Mouse (Mus musculus) c-Kit-positive CD71-positive TER-119-positive erythroid progenitor cells, embryonic 14.5 days (primary cell): ENCODE data around the gene Ccdc47.
"Not testable (repeated sequence)": the region's sequence is repeated elsewhere in the genome, so short reads cannot be mapped to it uniquely, and the experiment has no call there.

Experiments used
- DNase-seq: peaks from one replicate; pipeline ENCODE4 v3.0.0-alpha.2; 2013; ENCODE audit warnings: low spot score

Gene Ccdc47

DNA sequence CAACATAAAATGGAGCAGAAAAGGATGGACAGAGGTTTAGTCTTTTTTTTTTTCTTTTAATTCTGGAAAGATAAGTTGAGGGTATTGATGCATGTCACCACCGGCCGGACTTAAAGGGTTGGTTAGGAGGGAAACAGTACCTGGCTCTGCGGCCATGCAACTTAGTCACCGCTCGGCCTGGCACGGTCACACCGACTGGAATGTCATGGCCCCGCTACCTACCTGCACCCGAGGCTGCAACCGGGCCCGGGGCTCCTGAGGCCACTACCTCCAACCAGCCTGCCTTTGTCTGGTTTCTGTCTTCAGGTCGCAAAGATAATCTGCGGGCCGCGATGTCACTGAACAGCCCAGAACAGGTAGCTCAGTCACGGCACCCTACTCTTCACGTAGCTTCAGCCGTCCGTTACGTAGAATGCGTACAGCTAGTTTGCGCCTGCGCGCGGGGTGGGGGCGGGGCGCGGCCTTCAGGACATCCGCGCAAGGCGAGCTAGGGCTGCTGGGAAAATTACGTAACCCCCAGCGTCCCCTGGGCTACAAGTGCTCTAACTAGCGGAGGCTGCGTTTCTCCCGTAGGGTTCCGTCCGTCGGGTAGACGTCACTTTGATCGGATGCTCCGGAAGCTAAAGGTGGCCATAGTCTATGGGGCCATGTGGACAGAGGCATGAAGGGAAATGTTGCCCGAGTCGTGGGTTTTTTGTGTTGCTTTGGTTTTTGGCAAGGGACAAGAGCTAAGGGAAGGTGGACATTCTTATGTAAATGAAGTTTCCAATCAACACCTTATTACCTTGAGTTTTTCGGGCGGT lies at the start of gene Ccdc47:
Gene Ccdc47 (minus strand): TSS at position 418 of the 803 bp plus-strand sequence.
- peak; percentile 96 for DNase-seq

GRCm38 (mm10) chr11:106265570-106265969 lies 49.4 kb upstream of the Ccdc47 start:
- DNase-seq: no peak

DNA sequence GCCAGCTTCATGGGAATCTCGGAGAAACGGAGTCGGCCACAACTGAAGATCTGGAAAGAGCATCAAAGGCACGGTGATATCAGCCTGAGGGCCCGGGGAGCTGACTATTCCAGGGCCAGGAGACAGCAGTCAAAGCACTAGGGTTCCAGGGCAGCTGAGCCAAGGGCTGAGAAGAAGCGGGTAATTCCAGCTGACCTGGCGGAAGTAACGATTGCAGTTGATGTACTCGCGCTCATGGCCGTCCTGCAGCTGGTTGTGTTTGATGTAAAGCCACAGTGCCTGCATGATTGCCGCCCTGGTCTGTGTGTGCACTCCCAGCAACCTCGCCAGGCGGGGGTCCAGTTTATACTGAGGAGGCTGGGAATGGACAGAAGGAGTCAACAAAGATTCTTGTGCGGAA lies 48.8 kb upstream of the Ccdc47 start:
- no peak for DNase-seq

GRCm38 (mm10) chr11:106263963-106264362 lies 47.8 kb upstream of the Ccdc47 start:
- no peak for DNase-seq

DNA sequence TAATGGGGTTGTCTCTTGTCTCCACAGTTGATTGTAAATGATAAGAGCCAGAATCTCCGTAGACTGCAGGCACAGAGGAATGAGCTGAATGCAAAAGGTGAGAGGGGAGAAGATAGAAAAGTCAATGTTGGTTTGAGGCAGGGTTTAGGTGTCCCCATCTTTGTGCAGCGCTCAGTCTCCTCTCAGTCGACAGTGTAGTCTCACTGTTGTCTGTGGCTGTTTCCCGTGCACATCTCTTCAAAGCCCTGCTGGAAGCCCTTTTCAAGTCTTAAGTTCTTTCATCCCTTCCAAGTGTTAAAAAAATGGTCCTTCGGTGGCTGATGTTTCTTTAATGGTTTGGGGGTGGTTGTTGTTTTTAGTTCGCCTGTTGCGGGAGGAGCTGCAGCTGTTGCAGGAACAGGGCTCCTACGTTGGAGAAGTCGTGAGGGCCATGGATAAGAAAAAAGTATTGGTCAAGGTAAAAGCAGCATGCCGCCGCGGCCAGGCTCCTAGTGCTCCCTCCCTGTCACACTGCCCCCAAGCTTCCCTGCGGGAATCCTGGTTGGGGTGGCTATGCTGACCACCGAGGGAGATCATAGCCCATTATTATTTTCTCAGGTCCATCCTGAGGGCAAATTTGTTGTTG lies 44.8 kb upstream of the Ccdc47 start:
- no peak for DNase-seq

DNA sequence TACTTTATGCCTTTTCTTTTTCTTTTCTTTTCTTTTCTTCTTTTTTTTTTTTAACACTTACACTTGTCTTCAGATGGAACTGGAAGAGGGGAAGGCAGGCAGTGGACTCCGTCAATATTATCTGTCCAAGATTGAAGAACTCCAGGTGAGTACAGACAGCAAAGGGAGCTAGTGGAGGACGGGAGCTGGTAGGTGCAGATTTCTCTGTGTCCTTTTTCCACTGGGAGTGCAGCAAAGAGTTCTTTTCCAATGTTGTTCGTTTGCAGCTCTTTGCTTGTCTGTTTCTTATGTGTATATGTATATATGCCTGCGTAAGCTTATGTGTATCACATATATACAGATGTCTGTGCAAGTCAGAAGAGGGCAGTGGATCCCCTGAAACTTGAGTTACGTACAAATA lies 40.6 kb upstream of the Ccdc47 start:
- no peak for DNase-seq

- DNase-seq: peak; percentile 97
These were observed 39.7 kb upstream of the Ccdc47 start, which contains the start of the genes Ftsj3 and Psmc5 for GRCm38 (mm10) chr11:106255685-106256451. Gene Ftsj3, minus strand, starts transcription at chr11:106256079. Gene Psmc5, plus strand, starts transcription at chr11:106256154.

DNA sequence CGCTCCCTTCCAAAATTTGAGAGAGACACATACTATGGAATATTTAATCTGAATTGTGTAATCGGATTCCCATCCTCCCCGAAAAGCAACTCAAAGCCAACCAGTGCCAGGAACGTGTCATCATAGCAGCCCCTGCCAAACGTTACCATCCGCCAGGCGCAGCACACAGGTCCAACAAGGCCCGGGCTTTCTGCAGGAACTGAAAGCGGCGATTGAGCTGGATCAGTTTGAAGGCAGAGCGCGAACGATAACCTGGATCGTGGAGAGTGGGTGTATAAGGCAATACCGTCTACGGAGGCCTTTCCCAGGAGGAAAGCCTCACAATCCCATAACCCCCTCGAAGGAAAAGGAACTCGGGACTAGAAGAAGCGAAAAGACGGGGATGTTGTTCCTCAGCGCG lies 39.0 kb upstream of the Ccdc47 start:
- no peak for DNase-seq

DNA sequence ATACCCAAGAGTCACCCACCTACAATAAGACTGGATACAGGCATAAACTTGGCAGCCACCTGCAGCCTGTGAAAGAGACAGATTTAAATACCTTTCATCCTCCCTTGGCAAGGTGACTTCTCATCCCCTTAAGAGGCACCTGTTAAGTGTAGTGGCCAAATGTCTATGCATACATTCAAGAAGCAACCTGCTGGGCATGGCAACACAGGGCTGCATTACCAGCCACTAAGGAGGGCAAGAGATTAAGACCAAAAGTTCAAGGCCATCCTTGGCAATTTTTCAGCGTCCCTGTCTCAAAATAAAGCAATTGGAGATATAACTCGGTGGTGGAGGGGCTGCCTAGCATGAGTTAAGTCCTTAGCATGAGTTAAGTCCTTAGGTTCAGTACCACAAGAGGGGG lies 38.6 kb upstream of the Ccdc47 start:
- DNase-seq: no peak

GRCm38 (mm10) chr11:106249326-106249725 lies 33.2 kb upstream of the Ccdc47 start:
- DNase-seq: no peak

- DNase-seq: no peak
These were observed 30.7 kb upstream of the Ccdc47 start for GRCm38 (mm10) chr11:106246834-106247233.

DNA sequence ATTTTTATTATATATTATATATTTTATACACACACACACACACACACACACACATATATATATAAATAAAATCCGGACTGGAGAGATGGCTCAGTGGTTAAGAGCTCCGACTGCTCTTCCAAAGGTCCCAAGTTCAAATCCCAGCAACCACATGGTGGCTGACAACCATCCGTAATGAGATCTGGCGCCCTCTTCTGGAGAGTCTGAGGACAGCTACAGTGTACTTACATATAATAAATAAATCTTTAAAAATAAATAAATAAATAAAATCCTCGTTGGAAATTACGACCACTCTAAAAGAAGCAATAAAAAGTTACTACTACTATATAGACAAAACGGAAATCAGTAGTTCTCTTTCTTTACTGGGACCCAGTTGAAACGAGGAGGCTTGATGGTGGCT lies 17.8 kb upstream of the Ccdc47 start:
- DNase-seq: not testable (repeated sequence)

DNA sequence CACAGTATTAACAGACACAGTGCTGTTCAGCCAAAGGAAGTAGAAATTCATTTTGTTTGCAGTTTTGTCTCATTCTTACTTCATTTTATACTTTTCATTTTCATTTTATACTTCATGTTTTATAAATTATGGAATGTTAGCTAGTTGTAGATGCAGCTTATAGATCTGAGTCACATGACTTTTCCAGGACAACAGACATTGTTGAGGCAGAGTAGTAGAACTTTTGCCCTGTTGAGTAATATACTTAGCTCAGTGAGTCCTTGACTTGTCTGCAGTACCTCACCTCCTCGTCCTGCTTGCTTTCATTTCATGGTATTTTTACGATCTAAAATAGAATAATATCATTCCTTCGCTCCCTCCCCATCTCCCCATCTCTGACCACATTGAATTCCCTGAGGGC lies 4.5 kb upstream of the Ccdc47 start:
- no peak for DNase-seq

GRCm38 (mm10) chr11:106216730-106217490 lies 766 bp upstream of the Ccdc47 start, which contains the start of gene Ddx42:
Gene Ddx42, plus strand, starts transcription at chr11:106216926.
- peak; percentile 93 for DNase-seq

DNA sequence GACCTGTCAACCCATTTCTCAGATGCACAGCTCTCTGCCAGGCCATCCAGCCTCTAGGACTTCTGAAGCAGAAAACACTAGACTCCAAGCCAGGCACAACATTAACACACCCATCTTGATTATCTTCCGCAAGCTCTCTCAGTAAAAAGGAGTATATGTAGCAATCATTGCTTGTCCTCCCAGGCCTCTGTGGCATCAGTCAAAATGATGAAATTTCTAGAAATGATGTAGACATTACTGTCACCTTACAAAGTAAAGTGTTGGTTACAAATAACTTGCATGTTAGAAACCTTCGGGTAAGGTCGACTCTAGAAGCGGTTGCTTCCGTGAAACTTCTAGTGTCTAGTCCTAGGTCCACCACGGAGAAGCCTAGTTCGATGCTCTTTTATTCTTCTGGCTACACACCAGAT lies 689 bp downstream of the Ccdc47 start:
- DNase-seq: peak; percentile 27

GRCm38 (mm10) chr11:106214856-106215255 lies 1.3 kb downstream of the Ccdc47 start:
- DNase-seq: no peak

DNA sequence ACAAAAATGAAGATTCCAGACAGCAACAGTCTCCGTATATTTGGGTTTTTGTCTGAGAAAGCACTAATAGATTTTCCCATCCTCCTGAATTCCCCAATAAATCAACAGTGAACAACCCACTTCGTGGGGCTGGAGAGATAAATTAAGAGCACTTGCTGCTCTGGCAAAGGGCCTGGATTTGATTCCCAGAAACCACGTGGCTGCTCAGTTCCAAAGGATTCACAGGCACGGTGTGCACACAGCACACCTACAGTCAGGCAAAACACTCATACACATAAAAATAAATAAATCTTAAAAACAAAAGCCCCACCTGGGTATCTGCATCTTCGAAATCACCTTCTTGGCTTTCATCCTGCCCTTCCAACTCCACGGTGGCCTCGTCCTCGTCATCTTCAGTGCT lies 3.4 kb downstream of the Ccdc47 start:
- DNase-seq: no peak

DNA sequence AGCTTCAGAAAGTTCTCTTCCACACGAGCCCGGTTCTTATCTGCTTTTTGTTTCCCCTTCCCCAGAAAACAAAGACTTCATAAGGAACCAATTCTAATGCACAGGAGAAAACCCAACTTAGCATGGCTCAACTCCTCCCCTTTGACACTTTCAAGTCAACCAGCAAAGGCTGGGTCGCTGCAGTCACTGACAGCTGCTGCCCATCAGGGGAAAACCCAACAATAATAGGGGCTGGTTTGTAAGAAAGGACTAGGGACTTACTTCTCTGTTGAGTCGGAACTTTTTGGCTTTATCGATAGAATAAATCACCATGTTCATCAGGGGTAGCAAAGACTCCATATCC lies 14.1 kb downstream of the Ccdc47 start, which contains the start of gene Strada:
Gene Strada (minus strand): TSS at position 46 of the 343 bp plus-strand sequence.
- no peak for DNase-seq

DNA sequence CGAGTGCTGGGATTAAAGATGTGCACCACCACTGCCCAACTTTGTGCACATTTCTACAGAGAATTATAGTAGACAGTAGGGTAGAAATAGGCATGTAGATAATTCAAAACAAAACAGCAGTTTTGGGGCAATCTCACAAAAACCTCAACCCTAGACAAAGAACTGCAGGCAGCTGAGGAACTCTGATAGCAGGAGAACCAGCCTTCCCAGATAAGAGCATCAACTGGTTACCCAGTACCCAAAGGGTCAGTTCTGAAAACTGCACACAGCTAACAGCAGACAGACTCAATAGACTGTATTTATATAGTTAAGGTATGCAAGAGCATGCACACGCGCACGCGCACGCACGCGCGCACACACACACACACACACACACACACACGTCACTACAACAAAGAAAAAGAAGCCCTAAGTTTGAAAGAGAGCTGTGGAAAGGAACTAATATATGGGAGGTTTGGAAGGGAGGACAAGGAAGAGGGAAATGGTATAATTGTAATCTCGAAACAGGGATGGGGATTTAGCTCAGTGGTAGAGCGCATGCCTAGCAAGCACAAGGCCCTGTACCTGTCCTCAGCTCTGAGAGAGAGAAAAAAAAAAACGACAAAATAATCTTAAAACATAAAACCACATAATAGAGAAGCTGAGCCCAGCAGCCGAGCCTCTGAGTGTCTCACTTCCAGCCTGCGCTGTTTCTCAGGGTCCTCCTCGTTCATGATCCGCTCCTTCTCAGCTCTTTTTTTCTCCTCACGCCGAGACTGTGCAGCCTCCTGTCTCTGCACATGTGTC lies 14.6 kb downstream of the Ccdc47 start:
- DNase-seq: no peak

GRCm38 (mm10) chr11:106200756-106201155 lies 15.4 kb downstream of the Ccdc47 start:
- DNase-seq: no peak

DNA sequence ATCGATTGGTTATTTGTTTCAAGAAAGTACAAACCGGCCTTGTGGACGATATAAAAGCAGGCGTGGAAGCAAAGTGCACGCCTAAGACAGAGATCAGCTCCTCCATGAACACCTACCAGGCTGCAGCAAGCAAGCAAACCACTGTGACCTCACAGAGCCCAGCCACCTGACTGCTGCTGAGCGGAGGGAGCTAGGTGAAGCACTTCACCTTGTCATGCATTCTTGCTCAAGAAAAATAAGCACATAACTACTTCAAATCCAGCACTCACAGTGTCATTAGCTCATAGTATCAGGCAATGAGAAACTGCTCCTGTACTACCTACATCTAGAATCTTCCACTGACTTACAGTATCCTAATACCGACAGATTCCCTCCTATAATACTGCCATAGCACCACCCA lies 16.1 kb downstream of the Ccdc47 start:
- DNase-seq: not testable (repeated sequence)
